Mouse (Mus musculus) lung, postnatal 0 days (tissue): ENCODE results near the gene Zfp638.

Source experiments
- CTCF ChIP-seq: IDR thresholded peaks from 2 replicates; pipeline ENCODE4 v1.5.1; 2016; ENCODE audit warnings: antibody characterized with exemption, mild to moderate bottlenecking
- EP300 ChIP-seq: IDR thresholded peaks from 2 replicates; pipeline ENCODE4 v1.6.1; 2016; ENCODE audit warnings: antibody characterized with exemption, mild to moderate bottlenecking, control low read depth

DNA sequence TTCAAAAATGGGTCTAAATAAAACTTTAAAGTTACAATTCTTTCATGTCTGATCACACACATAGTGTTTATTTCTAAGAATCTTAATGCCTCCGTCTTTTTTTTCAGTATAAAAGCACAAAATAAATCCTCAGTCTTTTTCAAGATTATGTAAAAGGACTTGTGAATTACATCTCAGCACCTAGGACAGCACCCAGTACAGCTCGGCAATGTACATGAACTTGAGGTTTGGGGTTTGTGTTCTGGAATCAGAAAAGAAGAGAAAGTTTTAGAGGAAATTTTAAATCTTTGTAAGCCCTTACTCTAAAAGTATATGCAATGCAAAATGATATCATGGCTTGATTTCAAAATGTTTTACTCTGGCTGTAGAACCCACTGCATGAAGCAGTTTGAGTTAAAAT is 61.3 kb downstream of the Zfp638 start:
- TF ChIP-seq CTCF (no peak), EP300 (no peak)
